Mouse (Mus musculus): ENCODE measurements at regions not wholly inside any gene's neighbourhood (a gene's known extent, or its start where the extent isn't known, plus 50 kb on each side); places are given as distances from the start of the nearest gene placed in this dataset.

DNA sequence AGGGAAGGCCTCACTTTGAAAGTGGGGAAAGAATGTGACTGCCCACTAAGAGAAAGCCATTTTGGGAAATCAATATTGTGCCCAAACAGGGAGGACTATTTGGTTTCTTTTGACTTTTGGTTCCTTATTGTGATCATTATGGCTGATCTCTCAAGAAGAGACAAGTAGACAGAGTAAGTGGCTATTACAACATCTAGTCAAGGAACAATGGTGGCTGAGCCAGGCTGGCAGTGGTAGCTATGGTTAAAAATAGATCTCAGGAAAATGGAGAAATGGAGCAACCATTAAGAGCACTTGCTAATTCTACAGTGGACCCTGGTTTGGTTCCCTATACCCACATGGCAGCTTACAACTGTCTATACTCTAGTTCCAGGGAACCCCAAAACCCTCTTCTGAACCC, 102.6 kb upstream of the Pde7b start:
- TF ChIP-seq POLR2A (IDR thresholded peaks at IDR 0.05; ENCODE audit: extremely low read depth, insufficient read depth, low read length) (no peak), CTCF (IDR thresholded peaks at IDR 0.05; ENCODE audit: low read depth, low read length) (no peak)
